Mouse (Mus musculus) lung, embryonic 14.5 days (tissue): ENCODE results near the gene Usp7. TPM values are rescaled to one million over a fixed set of nuclear protein-coding genes. Genes with fewer than 3 reads are reported as not detected.
"Not testable (repeated sequence)": the region's sequence is repeated elsewhere in the genome, so short reads cannot be mapped to it uniquely, and the experiment has no call there.

Experiments used
- ATAC-seq: fragments of 200-750 bp; cut with Nextera tagmentation; 2 replicates; pipeline ENCODE4 v1.8.0; 2017; ENCODE audit warnings: mild to moderate bottlenecking, moderate TSS enrichment, moderate library complexity; ENCODE audit not compliant: insufficient read depth
- DNase-seq: peaks from one replicate; pipeline ENCODE4 v3.0.0-alpha.2; 2015
- H3K27ac ChIP-seq: fragments of 300-500 bp; sonication (generic); 2 replicates; pipeline ENCODE4 v1.5.1; 2014; ENCODE audit warnings: low read depth, mild to moderate bottlenecking, moderate library complexity
- H3K27me3 ChIP-seq: fragments of 300-500 bp; sonication (generic); 2 replicates; pipeline ENCODE4 v1.6.1; 2014; ENCODE audit warnings: low read length, control low read depth; ENCODE audit not compliant: insufficient read depth
- H3K36me3 ChIP-seq: fragments of 300-500 bp; sonication (generic); 2 replicates; pipeline ENCODE4 v1.6.1; 2014; ENCODE audit warnings: control low read depth; ENCODE audit not compliant: insufficient read depth
- H3K4me1 ChIP-seq: fragments of 300-500 bp; sonication (generic); 2 replicates; pipeline ENCODE4 v1.6.1; 2014; ENCODE audit warnings: antibody characterized with exemption, control low read depth; ENCODE audit not compliant: insufficient read depth
- H3K4me2 ChIP-seq: fragments of 300-500 bp; sonication (generic); 2 replicates; pipeline ENCODE4 v1.6.1; 2014; ENCODE audit warnings: mild to moderate bottlenecking
- H3K4me3 ChIP-seq: fragments of 300-500 bp; sonication (generic); 2 replicates; pipeline ENCODE4 v1.5.1; 2014; ENCODE audit warnings: low read depth, low read length
- H3K9ac ChIP-seq: fragments of 300-500 bp; sonication (generic); 2 replicates; pipeline ENCODE4 v1.6.1; 2014
- H3K9me3 ChIP-seq: fragments of 300-500 bp; sonication (generic); 2 replicates; pipeline ENCODE4 v1.6.1; 2016; ENCODE audit warnings: low read depth, low read length, control low read depth
- CTCF ChIP-seq: IDR thresholded peaks from 2 replicates; pipeline ENCODE4 v1.5.1; 2016; ENCODE audit warnings: antibody characterized with exemption, low read depth
- WGBS: fragments of 180-500 bp; shearing (Covaris S2); extraction: QIAGEN DNeasy Blood & Tissue Kit; methylation state at CpG from one replicate; pipeline ENCODE4 v1.1.7; 2014; 5-methylcytosine and 5-hydroxymethylcytosine counted together
- polyA plus RNA-seq: library from polyadenylated mRNA; unstranded; fragments of >200 nt; fragmentation: Nextera tagmentation; extraction: Ambion mirVana; gene quantifications from 2 replicates; pipeline ENCODE4 v1.2.1, GENCODE M21; 2014

Usp7 gene
- polyA plus RNA-seq, 1 experiment from 2014 or later, result 49.8 TPM

- no peak for TF ChIP-seq CTCF
- Histone ChIP-seq H3K4me3 (no peak overlapping the region), H3K4me2 (no peak overlapping the region), H3K9me3 (no peaks in the 10 kb centered on the region), H3K27ac (no peak overlapping the region), H3K4me1 (no peaks in the 10 kb centered on the region), H3K27me3 (no peaks in the 10 kb centered on the region), H3K9ac (no peak overlapping the region), H3K36me3 (no peaks in the 10 kb centered on the region)
- 67% methylated on average over 6 of the region's 6 CpGs for WGBS
- DNase-seq, result no peak
- ATAC-seq, result no peak
Measured at GRCm38 (mm10) chr16:8763028-8763427, 29.1 kb downstream of the Usp7 start.

GRCm38 (mm10) chr16:8761894-8762293, 30.2 kb downstream of the Usp7 start:
- ATAC-seq, result no peak
- no peak for TF ChIP-seq CTCF
- Histone ChIP-seq H3K4me3 (no peak overlapping the region), H3K4me1 (no peaks in the 10 kb centered on the region), H3K9me3 (no peaks in the 10 kb centered on the region), H3K27me3 (no peaks in the 10 kb centered on the region), H3K27ac (no peak overlapping the region), H3K36me3 (no peaks in the 10 kb centered on the region), H3K4me2 (no peak overlapping the region), H3K9ac (no peak overlapping the region)
- DNase-seq, result no peak
- 85% methylated on average over 2 of the region's 2 CpGs for WGBS

- Histone ChIP-seq H3K4me1 (no peaks in the 10 kb centered on the region), H3K4me2 (no peak overlapping the region), H3K27me3 (no peaks in the 10 kb centered on the region), H3K9ac (no peak overlapping the region), H3K4me3 (no peak overlapping the region), H3K27ac (no peak overlapping the region), H3K9me3 (no peaks in the 10 kb centered on the region), H3K36me3 (no peaks in the 10 kb centered on the region)
- 79% methylated on average over 7 of the region's 7 CpGs for WGBS
- DNase-seq (no peak), ATAC-seq (no peak)
- TF ChIP-seq CTCF, result no peak
Measured at GRCm38 (mm10) chr16:8761005-8761404, 31.1 kb downstream of the Usp7 start.

- no peak for TF ChIP-seq CTCF
- Histone ChIP-seq H3K4me1 (no peaks in the 10 kb centered on the region), H3K9ac (no peak overlapping the region), H3K4me2 (no peak overlapping the region), H3K27me3 (no peaks in the 10 kb centered on the region), H3K27ac (no peak overlapping the region), H3K4me3 (no peak overlapping the region), H3K36me3 (no peaks in the 10 kb centered on the region), H3K9me3 (no peaks in the 10 kb centered on the region)
- ATAC-seq, result no peak
- DNase-seq, result no peak
- 68% methylated on average over 3 of the region's 3 CpGs for whole genome bisulfite sequencing
Measured at GRCm38 (mm10) chr16:8758979-8759378, 33.1 kb downstream of the Usp7 start.

GRCm38 (mm10) chr16:8758193-8758592, 33.9 kb downstream of the Usp7 start:
- WGBS, result 73% methylated on average over 2 of the region's 2 CpGs
- ATAC-seq, result no peak

GRCm38 (mm10) chr16:8757586-8757985, 34.5 kb downstream of the Usp7 start:
- DNase-seq, H3K27ac ChIP-seq, H3K27me3 ChIP-seq, H3K4me3 ChIP-seq, H3K9me3 ChIP-seq, H3K9ac ChIP-seq, H3K36me3 ChIP-seq, H3K4me1 ChIP-seq, H3K4me2 ChIP-seq, ATAC-seq: not testable (repeated sequence)
- 90% methylated on average over 5 of the region's 6 CpGs for WGBS

More at GRCm38 (mm10) chr16:8758193-8758592, 33.9 kb downstream of the Usp7 start:
- H3K9ac ChIP-seq, result no peak overlapping the region
- no peaks in the 10 kb centered on the region for H3K36me3 ChIP-seq
- no peak overlapping the region for H3K4me3 ChIP-seq
- H3K27ac ChIP-seq, result no peak overlapping the region
- no peaks in the 10 kb centered on the region for H3K9me3 ChIP-seq
- no peaks in the 10 kb centered on the region for H3K4me1 ChIP-seq
- no peaks in the 10 kb centered on the region for H3K27me3 ChIP-seq
- no peak for TF ChIP-seq CTCF
- H3K4me2 ChIP-seq, result no peak overlapping the region
- DNase-seq, result no peak

GRCm38 (mm10) chr16:8752334-8752733, 39.8 kb downstream of the Usp7 start:
- no peak; the same call in 1 of the 2 replicates for ATAC-seq

GRCm38 (mm10) chr16:8751555-8752235, 40.4 kb downstream of the Usp7 start:
- ATAC-seq (no peak), DNase-seq (no peak)
- WGBS, result 63% methylated on average over 5 of the region's 5 CpGs
- Histone ChIP-seq H3K4me3 (no peak overlapping the region), H3K4me2 (no peak overlapping the region), H3K9ac (no peak overlapping the region), H3K9me3 (no peaks in the 10 kb centered on the region), H3K36me3 (no peaks in the 10 kb centered on the region), H3K27me3 (no peaks in the 10 kb centered on the region), H3K4me1 (no peaks in the 10 kb centered on the region), H3K27ac (no peak overlapping the region)
- no peak for TF ChIP-seq CTCF

More at GRCm38 (mm10) chr16:8752334-8752733, 39.8 kb downstream of the Usp7 start:
- no peak for DNase-seq
- no peak for TF ChIP-seq CTCF
- no peaks in the 10 kb centered on the region for H3K9me3 ChIP-seq
- no peaks in the 10 kb centered on the region for H3K4me1 ChIP-seq
- no peak overlapping the region for H3K4me3 ChIP-seq
- no peak overlapping the region for H3K9ac ChIP-seq
- no peaks in the 10 kb centered on the region for H3K36me3 ChIP-seq
- no peak overlapping the region for H3K4me2 ChIP-seq
- H3K27ac ChIP-seq, result no peak overlapping the region
- WGBS, result 79% methylated on average over 2 of the region's 2 CpGs
- no peaks in the 10 kb centered on the region for H3K27me3 ChIP-seq
